Mouse (Mus musculus): Measurements from ENCODE around the gene Rnf187. TPM values are rescaled to one million over a fixed set of nuclear protein-coding genes. Genes with fewer than 3 reads are reported as not detected.
A peak's percentile ranks its signal among the peaks of the same experiment; 100 is the strongest.

The Rnf187 gene
- polyA plus RNA-seq, 1 experiment from 2014 or later: 217 TPM

- H3K27me3 ChIP-seq (ENCODE audit: insufficient read depth, low read length): no peaks in the 10 kb centered on the region
- no peak for ATAC-seq (ENCODE audit: low FRiP score, low TSS enrichment)
- H3K4me2 ChIP-seq (replicated peaks; ENCODE audit: low read depth, low read length): no peak overlapping the region
- no peaks in the 10 kb centered on the region for H3K9me3 ChIP-seq (ENCODE audit: low read length)
- no peak overlapping the region for H3K27ac ChIP-seq (ENCODE audit: low read length)
- H3K4me1 ChIP-seq (ENCODE audit: insufficient read depth, low read length): no peaks in the 10 kb centered on the region
- no peaks in the 10 kb centered on the region for H3K36me3 ChIP-seq (ENCODE audit: insufficient read depth, low read length)
- no peak overlapping the region for H3K9ac ChIP-seq (replicated peaks; ENCODE audit: low read length)
- no peak overlapping the region for H3K4me3 ChIP-seq (ENCODE audit: low read length)
- 67% methylated on average over 1 of the region's 1 CpGs for WGBS
These were observed 24.9 kb downstream of the Rnf187 start for GRCm38 (mm10) chr11:58913776-58914175.

GRCm38 (mm10) chr11:58904838-58905237 lies 33.9 kb downstream of the Rnf187 start:
- ATAC-seq (ENCODE audit: low FRiP score, low TSS enrichment): no peak
- 56% methylated on average over 6 of the region's 6 CpGs for WGBS

GRCm38 (mm10) chr11:58904410-58904718 lies 34.4 kb downstream of the Rnf187 start:
- H3K27ac ChIP-seq (ENCODE audit: low read length): peak overlapping the region; percentile 61
- H3K9me3 ChIP-seq (ENCODE audit: low read length): no peaks in the 10 kb centered on the region
- H3K36me3 ChIP-seq (ENCODE audit: insufficient read depth, low read length): peaks cover 21% of the 10 kb centered on the region; the same call in 1 of the 2 replicates
- H3K4me3 ChIP-seq (ENCODE audit: low read length): peak overlapping the region; percentile 90
- peaks cover 12% of the 10 kb centered on the region for H3K4me1 ChIP-seq (ENCODE audit: insufficient read depth, low read length)
- peak overlapping the region; percentile 70 for H3K9ac ChIP-seq (replicated peaks; ENCODE audit: low read length)
- no peaks in the 10 kb centered on the region for H3K27me3 ChIP-seq (ENCODE audit: insufficient read depth, low read length)
- ATAC-seq (ENCODE audit: low FRiP score, low TSS enrichment): peak; percentile 5; the same call in 1 of the 2 replicates
- H3K4me2 ChIP-seq (replicated peaks; ENCODE audit: low read depth, low read length): peak overlapping the region; percentile 90
- WGBS: 2% methylated on average over 8 of the region's 8 CpGs

More at GRCm38 (mm10) chr11:58904838-58905237, 33.9 kb downstream of the Rnf187 start:
- Histone ChIP-seq H3K4me1 (ENCODE audit: insufficient read depth, low read length) (peaks cover 12% of the 10 kb centered on the region), H3K9ac (replicated peaks; ENCODE audit: low read length) (no peak overlapping the region), H3K27ac (ENCODE audit: low read length) (no peak overlapping the region), H3K27me3 (ENCODE audit: insufficient read depth, low read length) (no peaks in the 10 kb centered on the region), H3K4me2 (replicated peaks; ENCODE audit: low read depth, low read length) (peak overlapping the region; percentile 90; the same call in 1 of the 2 replicates), H3K9me3 (ENCODE audit: low read length) (no peaks in the 10 kb centered on the region), H3K4me3 (ENCODE audit: low read length) (no peak overlapping the region; the same call in 1 of the 2 replicates), H3K36me3 (ENCODE audit: insufficient read depth, low read length) (peaks cover 19% of the 10 kb centered on the region; the same call in 1 of the 2 replicates)

GRCm38 (mm10) chr11:58903511-58904409 lies 35.0 kb downstream of the Rnf187 start, which contains the start of gene Zfp39:
Gene Zfp39, minus strand, starts transcription at chr11:58904225.
- H3K4me1 ChIP-seq (ENCODE audit: insufficient read depth, low read length): peaks cover 12% of the 10 kb centered on the region
- H3K27ac ChIP-seq (ENCODE audit: low read length): peak within 1 kb of the TSS; percentile 94
- under 1% methylated on average over 40 of the region's 40 CpGs for WGBS
- ATAC-seq (ENCODE audit: low FRiP score, low TSS enrichment): peak; percentile 98
- H3K27me3 ChIP-seq (ENCODE audit: insufficient read depth, low read length): no peaks in the 10 kb centered on the region
- peaks cover 25% of the 10 kb centered on the region; the same call in 1 of the 2 replicates for H3K36me3 ChIP-seq (ENCODE audit: insufficient read depth, low read length)
- H3K4me2 ChIP-seq (replicated peaks; ENCODE audit: low read depth, low read length): peak within 1 kb of the TSS; percentile 90
- H3K9ac ChIP-seq (replicated peaks; ENCODE audit: low read length): peak within 1 kb of the TSS; percentile 92
- H3K4me3 ChIP-seq (ENCODE audit: low read length): peak within 1 kb of the TSS; percentile 90
- H3K9me3 ChIP-seq (ENCODE audit: low read length): no peaks in the 10 kb centered on the region

GRCm38 (mm10) chr11:58901080-58901479 lies 37.6 kb downstream of the Rnf187 start:
- Histone ChIP-seq H3K4me2 (replicated peaks; ENCODE audit: low read depth, low read length) (no peak overlapping the region), H3K9me3 (ENCODE audit: low read length) (no peaks in the 10 kb centered on the region), H3K27ac (ENCODE audit: low read length) (no peak overlapping the region), H3K27me3 (ENCODE audit: insufficient read depth, low read length) (no peaks in the 10 kb centered on the region), H3K36me3 (ENCODE audit: insufficient read depth, low read length) (peaks cover 30% of the 10 kb centered on the region; the same call in 1 of the 2 replicates), H3K4me1 (ENCODE audit: insufficient read depth, low read length) (peaks cover 12% of the 10 kb centered on the region), H3K9ac (replicated peaks; ENCODE audit: low read length) (no peak overlapping the region), H3K4me3 (ENCODE audit: low read length) (no peak overlapping the region)
- no peak for ATAC-seq (ENCODE audit: low FRiP score, low TSS enrichment)

GRCm38 (mm10) chr11:58897485-58897884 lies 41.2 kb downstream of the Rnf187 start:
- H3K27me3 ChIP-seq (ENCODE audit: insufficient read depth, low read length): no peaks in the 10 kb centered on the region
- H3K9me3 ChIP-seq (ENCODE audit: low read length): no peaks in the 10 kb centered on the region
- no peak overlapping the region for H3K27ac ChIP-seq (ENCODE audit: low read length)
- WGBS: 85% methylated on average over 6 of the region's 6 CpGs
- H3K4me2 ChIP-seq (replicated peaks; ENCODE audit: low read depth, low read length): no peak overlapping the region
- no peak overlapping the region for H3K9ac ChIP-seq (replicated peaks; ENCODE audit: low read length)
- H3K4me1 ChIP-seq (ENCODE audit: insufficient read depth, low read length): peaks cover 2% of the 10 kb centered on the region
- no peak for ATAC-seq (ENCODE audit: low FRiP score, low TSS enrichment)
- H3K36me3 ChIP-seq (ENCODE audit: insufficient read depth, low read length): peaks cover 39% of the 10 kb centered on the region
- no peak overlapping the region for H3K4me3 ChIP-seq (ENCODE audit: low read length)

GRCm38 (mm10) chr11:58894456-58894855 lies 44.3 kb downstream of the Rnf187 start:
- Histone ChIP-seq H3K36me3 (ENCODE audit: insufficient read depth, low read length) (peaks cover 44% of the 10 kb centered on the region), H3K9me3 (ENCODE audit: low read length) (no peaks in the 10 kb centered on the region), H3K27me3 (ENCODE audit: insufficient read depth, low read length) (no peaks in the 10 kb centered on the region), H3K9ac (replicated peaks; ENCODE audit: low read length) (no peak overlapping the region), H3K4me1 (ENCODE audit: insufficient read depth, low read length) (no peaks in the 10 kb centered on the region), H3K27ac (ENCODE audit: low read length) (no peak overlapping the region), H3K4me2 (replicated peaks; ENCODE audit: low read depth, low read length) (no peak overlapping the region), H3K4me3 (ENCODE audit: low read length) (no peak overlapping the region)
- no peak for ATAC-seq (ENCODE audit: low FRiP score, low TSS enrichment)
- 72% methylated on average over 6 of the region's 6 CpGs for WGBS

GRCm38 (mm10) chr11:58890511-58890910 lies 48.2 kb downstream of the Rnf187 start:
- H3K4me2 ChIP-seq (replicated peaks; ENCODE audit: low read depth, low read length): no peak overlapping the region
- no peaks in the 10 kb centered on the region for H3K27me3 ChIP-seq (ENCODE audit: insufficient read depth, low read length)
- H3K9me3 ChIP-seq (ENCODE audit: low read length): no peaks in the 10 kb centered on the region
- peaks cover 35% of the 10 kb centered on the region for H3K36me3 ChIP-seq (ENCODE audit: insufficient read depth, low read length)
- no peaks in the 10 kb centered on the region for H3K4me1 ChIP-seq (ENCODE audit: insufficient read depth, low read length)
- H3K27ac ChIP-seq (ENCODE audit: low read length): no peak overlapping the region
- 83% methylated on average over 10 of the region's 10 CpGs for WGBS
- no peak overlapping the region for H3K4me3 ChIP-seq (ENCODE audit: low read length)
- no peak overlapping the region for H3K9ac ChIP-seq (replicated peaks; ENCODE audit: low read length)
- ATAC-seq (ENCODE audit: low FRiP score, low TSS enrichment): no peak

GRCm38 (mm10) chr11:58883756-58884155 lies 55.0 kb downstream of the Rnf187 start:
- Histone ChIP-seq H3K9me3 (ENCODE audit: low read length) (no peaks in the 10 kb centered on the region), H3K36me3 (ENCODE audit: insufficient read depth, low read length) (peaks cover 29% of the 10 kb centered on the region), H3K4me2 (replicated peaks; ENCODE audit: low read depth, low read length) (no peak overlapping the region), H3K9ac (replicated peaks; ENCODE audit: low read length) (no peak overlapping the region), H3K27me3 (ENCODE audit: insufficient read depth, low read length) (no peaks in the 10 kb centered on the region), H3K4me3 (ENCODE audit: low read length) (no peak overlapping the region), H3K4me1 (ENCODE audit: insufficient read depth, low read length) (no peaks in the 10 kb centered on the region), H3K27ac (ENCODE audit: low read length) (no peak overlapping the region)
- ATAC-seq (ENCODE audit: low FRiP score, low TSS enrichment): no peak
- WGBS: 86% methylated on average over 8 of the region's 8 CpGs
